Mouse (Mus musculus) ES-E14 (cell line): ENCODE results near the gene Unc79.

ENCODE experiments used
- CHD2 ChIP-seq: IDR thresholded peaks from 2 replicates; pipeline ENCODE4 v1.6.1; 2014; ENCODE audit warnings: mild to moderate bottlenecking, low read depth, low read length, inconsistent platforms
- HCFC1 ChIP-seq: IDR thresholded peaks from 2 replicates; pipeline ENCODE4 v1.6.1; 2012; ENCODE audit warnings: low read length, inconsistent platforms, borderline replicate concordance; ENCODE audit not compliant: insufficient read depth
- MAFK ChIP-seq: IDR thresholded peaks from 2 replicates; pipeline ENCODE4 v1.6.1; 2014; ENCODE audit warnings: mild to moderate bottlenecking, low read depth, low read length, inconsistent platforms; ENCODE audit not compliant: insufficient read depth
- ZC3H11A ChIP-seq: IDR thresholded peaks from 2 replicates; pipeline ENCODE4 v1.6.1; 2012; ENCODE audit warnings: low read depth, mild to moderate bottlenecking, inconsistent platforms, low read length, borderline replicate concordance
- ZNF384 ChIP-seq: IDR thresholded peaks from 2 replicates; pipeline ENCODE4 v1.6.1; 2012; ENCODE audit warnings: low read depth, low read length, inconsistent platforms

DNA sequence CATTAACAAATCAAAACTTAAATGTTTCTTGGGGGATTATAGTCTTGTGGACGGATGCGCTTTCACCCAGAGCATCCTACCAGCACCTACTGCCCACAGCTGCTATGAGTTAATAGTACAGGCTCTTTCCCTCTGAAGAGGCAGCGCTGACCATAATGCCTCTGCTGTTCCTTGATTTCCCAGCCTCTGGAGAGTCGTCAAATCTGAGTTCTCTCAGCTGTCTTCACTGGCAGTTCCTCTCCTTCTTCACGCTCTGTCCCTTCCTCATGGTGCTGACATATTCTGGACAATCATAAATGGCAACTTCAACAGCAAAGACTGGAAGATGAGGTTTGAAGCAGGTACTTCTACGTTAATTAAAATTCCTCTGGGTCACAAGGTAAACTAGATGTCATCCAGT lies 143.2 kb downstream of the Unc79 start:
- TF ChIP-seq ZC3H11A: no peak
- no peak for TF ChIP-seq MAFK
- TF ChIP-seq ZNF384: no peak
- TF ChIP-seq HCFC1: no peak
- no peak for TF ChIP-seq CHD2
